Mouse (Mus musculus) brown adipose tissue, adult 24 weeks (tissue): Measurements from ENCODE around the gene Wnt6. TPM values are rescaled to one million over a fixed set of nuclear protein-coding genes. Genes with fewer than 3 reads are reported as not detected.

ENCODE experiments used
- H3K27ac ChIP-seq: fragments of 200-500 bp; replicated peaks from 2 replicates; pipeline ENCODE4 v1.5.1; 2012; ENCODE audit warnings: low read depth, mild to moderate bottlenecking, low read length
- H3K4me1 ChIP-seq: fragments of 200-500 bp; 2 replicates; pipeline ENCODE4 v1.6.1; 2012; ENCODE audit warnings: low read length, mixed read lengths; ENCODE audit not compliant: control insufficient read depth, insufficient read depth, insufficient read length
- H3K4me3 ChIP-seq: fragments of 200-500 bp; 2 replicates; pipeline ENCODE4 v1.5.1; 2012; ENCODE audit warnings: low read depth, mild to moderate bottlenecking, low read length, moderate library complexity; ENCODE audit not compliant: insufficient read depth
- polyA plus RNA-seq: library from polyadenylated mRNA; stranded (reverse); fragments of >200 nt; gene quantifications from 2 replicates; pipeline ENCODE4 v1.2.4, GENCODE M21; 2012; ENCODE audit not compliant: missing spikeins, insufficient read depth, insufficient read length

Wnt6 gene
- polyA plus RNA-seq, 1 experiment, result not detected

- no peak overlapping the region for H3K4me3 ChIP-seq
- H3K27ac ChIP-seq, result no peak overlapping the region
- no peaks in the 10 kb centered on the region for H3K4me1 ChIP-seq
Observed at GRCm38 (mm10) chr1:74759773-74760172, 11.9 kb upstream of the Wnt6 start.

- Histone ChIP-seq H3K27ac (no peak overlapping the region), H3K4me3 (no peak overlapping the region), H3K4me1 (no peaks in the 10 kb centered on the region)
Observed at GRCm38 (mm10) chr1:74763081-74763480, 8.6 kb upstream of the Wnt6 start.

- Histone ChIP-seq H3K4me3 (peak overlapping the region; percentile 14; the same call in 1 of the 2 replicates), H3K4me1 (no peaks in the 10 kb centered on the region; the same call in 1 of the 2 replicates), H3K27ac (no peak overlapping the region)
Observed at GRCm38 (mm10) chr1:74770727-74771466, 795 bp upstream of the Wnt6 start.

- Histone ChIP-seq H3K27ac (no peak overlapping the region), H3K4me3 (peak overlapping the region; percentile 14; the same call in 1 of the 2 replicates)
Observed at GRCm38 (mm10) chr1:74771467-74771844, 236 bp upstream of the Wnt6 start.

DNA sequence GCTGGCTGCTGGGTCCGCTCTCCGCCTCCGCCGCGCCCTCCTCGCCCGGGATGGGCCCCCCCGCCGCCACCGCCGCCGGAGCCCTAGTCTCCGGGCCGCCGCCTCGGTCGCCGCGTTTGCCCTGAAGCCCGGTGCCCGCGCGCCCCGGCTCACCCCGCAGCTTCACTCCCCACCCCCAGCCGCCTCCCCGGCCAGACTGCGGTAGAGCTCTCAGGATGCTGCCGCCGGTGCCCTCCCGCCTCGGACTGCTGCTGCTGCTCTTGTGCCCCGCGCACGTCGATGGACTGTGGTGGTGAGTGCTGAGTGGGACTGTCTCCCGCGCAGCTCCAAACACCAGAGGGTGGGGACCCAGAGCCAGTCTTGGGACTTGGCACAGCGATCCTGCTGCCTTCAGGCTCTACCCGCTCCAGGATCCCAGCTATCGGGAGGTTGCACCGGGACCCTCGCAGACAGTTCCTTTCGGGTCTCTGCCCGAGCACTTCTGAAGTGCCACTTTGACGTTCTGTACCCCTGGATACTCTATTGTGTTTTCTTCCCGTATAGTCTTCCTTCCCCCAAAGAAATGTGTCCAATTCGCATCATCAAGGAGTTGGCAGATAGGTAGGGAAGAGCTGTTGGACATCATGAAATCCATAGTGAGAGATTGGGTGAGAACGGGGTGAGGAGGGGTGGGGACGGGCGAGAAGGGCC is 384 bp downstream of the Wnt6 start:
- Histone ChIP-seq H3K4me3 (peak overlapping the region; percentile 52), H3K4me1 (no peaks in the 10 kb centered on the region; the same call in 1 of the 2 replicates), H3K27ac (no peak overlapping the region)

More at GRCm38 (mm10) chr1:74771467-74771844, 236 bp upstream of the Wnt6 start:
- H3K4me1 ChIP-seq, result no peaks in the 10 kb centered on the region; the same call in 1 of the 2 replicates

- no peak overlapping the region for H3K4me3 ChIP-seq
- H3K4me1 ChIP-seq, result no peaks in the 10 kb centered on the region; the same call in 1 of the 2 replicates
- H3K27ac ChIP-seq, result no peak overlapping the region
Observed at GRCm38 (mm10) chr1:74773136-74773535, 1.4 kb downstream of the Wnt6 start.

GRCm38 (mm10) chr1:74774062-74774461 is 2.4 kb downstream of the Wnt6 start:
- H3K4me1 ChIP-seq, result no peaks in the 10 kb centered on the region; the same call in 1 of the 2 replicates
- no peak overlapping the region for H3K27ac ChIP-seq
- H3K4me3 ChIP-seq, result no peak overlapping the region

DNA sequence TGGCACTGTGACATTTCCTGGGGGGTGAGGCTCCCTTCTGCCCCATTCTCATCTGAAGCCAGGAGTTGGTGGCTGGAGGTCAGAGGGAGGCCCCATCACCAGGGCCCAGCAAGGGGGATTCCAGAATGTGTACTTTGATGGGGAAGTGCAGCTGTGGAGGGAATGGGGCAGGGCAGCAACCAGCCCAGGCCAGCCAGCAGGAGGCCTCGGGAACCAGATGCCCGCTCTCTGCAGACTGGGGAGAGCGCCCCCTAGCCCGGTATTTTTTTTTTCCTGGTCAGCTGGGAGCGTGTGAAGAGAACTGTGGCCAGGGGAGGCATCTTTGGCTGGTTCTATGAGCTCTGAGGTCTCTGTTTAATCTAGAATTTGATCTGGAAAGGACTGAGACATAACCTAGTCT is 4.1 kb downstream of the Wnt6 start:
- Histone ChIP-seq H3K4me1 (no peaks in the 10 kb centered on the region; the same call in 1 of the 2 replicates), H3K27ac (no peak overlapping the region), H3K4me3 (no peak overlapping the region)

DNA sequence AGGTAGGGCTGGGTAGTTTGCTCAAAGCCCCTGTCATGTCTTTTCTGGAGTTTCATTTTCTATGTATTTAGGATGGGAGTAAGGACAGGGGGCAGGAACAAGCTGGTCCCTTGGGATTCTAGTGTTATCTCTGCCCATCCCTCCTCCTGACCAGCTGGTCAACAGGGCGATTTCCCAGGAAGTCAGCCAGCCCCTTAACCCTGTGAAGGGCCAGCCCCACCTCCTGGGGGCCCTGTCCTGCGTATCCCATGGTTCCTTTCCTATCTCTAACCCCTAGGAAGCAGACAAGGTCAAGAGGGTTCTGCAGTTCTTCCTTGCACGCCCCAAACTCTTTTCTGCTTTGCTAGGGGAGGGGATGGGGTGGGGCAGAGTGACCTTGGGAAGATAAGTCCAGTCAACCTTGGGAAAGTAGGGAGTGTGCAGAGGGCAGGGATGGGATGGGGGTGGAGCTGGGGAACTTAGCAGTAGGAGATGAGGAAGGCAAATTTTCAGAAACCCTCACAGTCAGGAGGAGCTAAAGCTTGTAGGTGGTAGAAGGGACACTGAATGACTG is 7.3 kb downstream of the Wnt6 start:
- Histone ChIP-seq H3K27ac (no peak overlapping the region), H3K4me1 (0 out of 2 replicates have a peak, but pooled peaks cover 3% of the 10 kb centered on the region), H3K4me3 (no peak overlapping the region)

DNA sequence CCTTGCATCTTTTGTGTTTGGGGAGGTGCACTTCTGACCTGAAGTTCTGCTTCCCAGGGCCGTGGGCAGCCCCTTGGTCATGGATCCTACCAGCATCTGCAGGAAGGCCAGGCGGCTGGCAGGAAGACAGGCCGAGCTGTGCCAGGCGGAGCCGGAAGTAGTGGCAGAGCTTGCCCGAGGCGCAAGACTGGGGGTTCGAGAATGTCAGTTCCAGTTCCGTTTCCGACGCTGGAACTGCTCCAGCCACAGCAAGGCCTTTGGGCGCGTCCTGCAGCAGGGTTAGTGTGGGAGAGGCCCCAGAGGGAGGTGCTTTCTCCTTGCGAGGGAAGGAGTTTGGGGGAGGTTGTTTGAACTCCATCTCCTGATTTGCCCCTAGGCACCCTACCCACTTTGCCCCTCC is 10.4 kb downstream of the Wnt6 start:
- no peak overlapping the region for H3K4me3 ChIP-seq
- no peak overlapping the region for H3K27ac ChIP-seq
- 0 out of 2 replicates have a peak, but pooled peaks cover 3% of the 10 kb centered on the region for H3K4me1 ChIP-seq

GRCm38 (mm10) chr1:74783554-74783953 is 11.9 kb downstream of the Wnt6 start:
- Histone ChIP-seq H3K4me3 (no peak overlapping the region), H3K4me1 (0 out of 2 replicates have a peak, but pooled peaks cover 3% of the 10 kb centered on the region), H3K27ac (no peak overlapping the region)

DNA sequence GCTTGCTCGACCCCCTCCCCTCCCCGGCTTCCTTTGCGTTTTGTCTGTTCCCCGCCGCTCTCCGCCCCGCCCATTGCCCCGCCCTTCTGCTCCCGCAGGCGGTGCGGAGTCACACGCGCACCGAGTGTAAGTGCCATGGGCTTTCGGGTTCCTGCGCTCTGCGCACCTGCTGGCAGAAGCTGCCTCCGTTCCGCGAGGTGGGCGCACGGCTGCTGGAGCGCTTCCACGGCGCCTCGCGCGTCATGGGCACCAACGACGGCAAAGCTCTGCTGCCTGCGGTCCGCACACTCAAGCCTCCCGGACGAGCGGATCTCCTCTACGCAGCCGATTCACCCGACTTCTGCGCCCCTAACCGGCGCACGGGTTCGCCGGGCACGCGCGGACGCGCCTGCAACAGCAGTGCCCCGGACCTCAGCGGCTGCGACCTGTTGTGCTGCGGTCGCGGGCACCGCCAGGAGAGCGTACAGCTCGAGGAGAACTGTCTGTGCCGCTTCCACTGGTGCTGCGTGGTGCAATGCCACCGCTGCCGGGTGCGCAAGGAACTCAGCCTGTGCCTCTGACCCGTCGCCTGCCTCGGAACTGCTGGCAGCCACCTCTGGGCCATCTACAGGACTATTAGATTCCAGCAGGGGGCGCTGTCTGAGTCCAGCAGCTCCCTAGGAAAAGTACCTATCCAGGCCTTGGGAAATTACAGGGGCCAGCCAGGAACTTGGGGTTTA is 12.5 kb downstream of the Wnt6 start:
- Histone ChIP-seq H3K4me1 (0 out of 2 replicates have a peak, but pooled peaks cover 3% of the 10 kb centered on the region), H3K27ac (no peak overlapping the region), H3K4me3 (peak overlapping the region; percentile 51)

DNA sequence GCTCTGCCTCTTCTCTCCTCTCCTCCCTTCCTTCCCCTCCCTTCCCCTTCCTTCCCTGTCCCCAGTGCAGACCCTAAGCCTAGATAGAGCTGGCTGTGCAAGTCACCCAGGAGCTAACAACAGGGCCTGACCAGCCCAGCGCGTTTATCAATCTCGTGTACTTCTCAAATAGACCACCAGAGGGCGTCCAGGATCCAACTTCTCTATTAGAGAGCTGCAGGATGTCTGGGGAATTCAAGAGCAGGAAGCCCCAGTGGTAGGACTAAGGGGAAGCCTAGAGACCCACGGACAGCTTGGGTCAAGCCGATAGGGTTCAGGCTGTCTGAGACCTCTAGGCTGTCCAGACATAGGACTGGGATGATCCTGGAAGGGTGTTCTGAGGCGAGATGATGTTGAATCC is 16.2 kb downstream of the Wnt6 start:
- Histone ChIP-seq H3K4me1 (0 out of 2 replicates have a peak, but pooled peaks cover 3% of the 10 kb centered on the region), H3K4me3 (no peak overlapping the region), H3K27ac (no peak overlapping the region)

GRCm38 (mm10) chr1:74788603-74789176 is 17.0 kb downstream of the Wnt6 start:
- Histone ChIP-seq H3K4me1 (0 out of 2 replicates have a peak, but pooled peaks cover 3% of the 10 kb centered on the region), H3K4me3 (no peak overlapping the region), H3K27ac (no peak overlapping the region)
